Mouse (Mus musculus): ENCODE data around the gene Wnk2. TPM values are rescaled to one million over a fixed set of nuclear protein-coding genes. Genes with fewer than 3 reads are reported as not detected.

Gene Wnk2
- total and polyA plus RNA-seq, 3 experiments = 30.9 to 79.4 (median 66.7) TPM

DNA sequence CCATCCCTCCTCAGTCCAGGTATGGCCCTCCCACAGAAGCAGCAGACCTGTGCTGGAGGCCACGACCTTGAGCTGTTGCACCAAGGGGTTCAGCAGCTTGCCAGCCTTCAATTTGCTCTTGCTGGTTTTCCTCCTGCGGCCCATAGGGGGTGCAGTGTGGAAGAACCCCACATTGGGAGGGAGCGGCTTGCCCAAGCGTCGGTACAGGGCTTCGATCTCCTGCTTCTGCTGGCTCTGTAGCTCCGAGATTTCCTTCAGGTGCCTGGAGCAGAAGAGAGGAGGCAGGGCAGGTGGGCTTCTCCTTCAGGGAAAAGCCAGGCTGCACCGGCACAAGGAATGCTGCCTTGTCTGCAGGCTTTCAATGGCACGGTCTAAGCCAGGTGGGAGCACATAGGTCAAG is 95.3 kb downstream of the Wnk2 start:
- Histone ChIP-seq H3K79me2 (replicated peaks; ENCODE audit: control insufficient read depth, insufficient read depth, low read length) (no peaks in the 10 kb centered on the region), H3K27ac (no peak overlapping the region), H3K27me3 (ENCODE audit: control insufficient read depth, insufficient read depth, low read length) (no peaks in the 10 kb centered on the region), H3K9ac (ENCODE audit: low read depth, low read length) (no peak overlapping the region), H3K4me1 (ENCODE audit: control insufficient read depth, insufficient read depth, low read length) (no peaks in the 10 kb centered on the region), H3K4me3 (no peak overlapping the region), H3K36me3 (ENCODE audit: control insufficient read depth, insufficient read depth, low read length) (no peaks in the 10 kb centered on the region)
- WGBS = 42% methylated on average over 9 of the region's 9 CpGs
- TF ChIP-seq CTCF (IDR thresholded peaks at IDR 0.05) (peak; percentile 66), EP300 (IDR thresholded peaks at IDR 0.05; ENCODE audit: insufficient read depth, low read depth, low read length) (no peak), POLR2A (IDR thresholded peaks at IDR 0.05; ENCODE audit: insufficient read depth, low read depth, low read length) (no peak)
- intact Hi-C loops (cut with DNase I) = no loop called here
- peak in 1 of 2 experiments; percentile 12 for DNase-seq

DNA sequence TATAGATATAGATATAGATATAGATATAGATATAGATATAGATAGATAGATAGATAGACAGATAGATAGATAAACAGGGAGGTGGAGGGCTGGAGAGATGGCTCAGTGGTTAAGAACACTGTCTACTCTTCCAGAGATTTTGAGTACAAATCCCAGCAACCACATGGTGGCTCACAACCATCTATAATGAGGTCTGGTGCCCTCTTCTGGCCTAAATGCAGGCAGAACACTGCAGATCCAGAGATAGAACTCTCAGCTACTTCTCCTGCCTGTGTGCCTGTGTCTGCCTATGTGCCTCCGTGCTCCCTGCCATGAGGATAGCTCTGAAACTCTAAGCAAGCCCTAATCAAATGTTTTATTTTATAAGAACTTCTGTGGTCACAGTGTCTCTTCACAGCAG is 100.4 kb downstream of the Wnk2 start:
- WGBS = 75% methylated on average over 1 of the region's 1 CpGs
- TF ChIP-seq CTCF (IDR thresholded peaks at IDR 0.05) = 0 out of 2 replicates have a peak, but pooled peaks have one; percentile 33
- TF ChIP-seq EP300 (IDR thresholded peaks at IDR 0.05; ENCODE audit: insufficient read depth, low read depth, low read length) = no peak

DNA sequence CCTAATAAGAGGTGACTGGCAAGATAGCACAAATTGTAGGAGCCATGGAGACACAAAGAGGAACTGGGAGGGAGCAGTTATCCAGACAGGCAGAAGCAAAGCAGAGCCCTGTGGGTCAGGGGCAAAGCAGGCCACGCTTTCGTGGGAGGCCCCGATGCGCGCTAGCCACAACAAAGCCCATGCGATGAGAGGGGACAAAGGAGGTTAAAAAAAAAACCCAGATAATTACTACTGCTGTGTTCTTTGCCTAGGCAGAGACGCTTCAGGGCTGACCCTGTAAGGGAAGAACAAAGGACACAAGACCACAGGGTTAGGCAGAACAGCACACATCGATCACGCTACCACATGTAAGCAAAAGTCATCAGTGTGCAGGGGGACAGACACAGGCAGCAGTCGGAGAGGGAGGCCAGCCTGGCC is 103.7 kb downstream of the Wnk2 start:
- Histone ChIP-seq H3K4me1 (ENCODE audit: control insufficient read depth, insufficient read depth, low read length) (no peaks in the 10 kb centered on the region), H3K36me3 (ENCODE audit: control insufficient read depth, insufficient read depth, low read length) (no peaks in the 10 kb centered on the region), H3K27me3 (ENCODE audit: control insufficient read depth, insufficient read depth, low read length) (no peaks in the 10 kb centered on the region), H3K4me3 (no peak overlapping the region), H3K9ac (ENCODE audit: low read depth, low read length) (no peak overlapping the region), H3K79me2 (replicated peaks; ENCODE audit: control insufficient read depth, insufficient read depth, low read length) (no peaks in the 10 kb centered on the region), H3K27ac (no peak overlapping the region)
- intact Hi-C loops (cut with DNase I) = no loop called here
- TF ChIP-seq POLR2A (IDR thresholded peaks at IDR 0.05; ENCODE audit: insufficient read depth, low read depth, low read length) = no peak
- TF ChIP-seq EP300 (IDR thresholded peaks at IDR 0.05; ENCODE audit: insufficient read depth, low read depth, low read length) = no peak
- no peak for TF ChIP-seq CTCF (IDR thresholded peaks at IDR 0.05)
- no peak for DNase-seq
- WGBS = 79% methylated on average over 10 of the region's 10 CpGs

More for the DNA sequence above, 100.4 kb downstream of the Wnk2 start:
- Histone ChIP-seq H3K27ac (no peak overlapping the region), H3K9ac (ENCODE audit: low read depth, low read length) (no peak overlapping the region), H3K79me2 (replicated peaks; ENCODE audit: control insufficient read depth, insufficient read depth, low read length) (no peaks in the 10 kb centered on the region), H3K27me3 (ENCODE audit: control insufficient read depth, insufficient read depth, low read length) (no peaks in the 10 kb centered on the region), H3K4me3 (no peak overlapping the region), H3K36me3 (ENCODE audit: control insufficient read depth, insufficient read depth, low read length) (no peaks in the 10 kb centered on the region), H3K4me1 (ENCODE audit: control insufficient read depth, insufficient read depth, low read length) (no peaks in the 10 kb centered on the region)
- no peak for DNase-seq
- intact Hi-C loops (cut with DNase I) = no loop called here

DNA sequence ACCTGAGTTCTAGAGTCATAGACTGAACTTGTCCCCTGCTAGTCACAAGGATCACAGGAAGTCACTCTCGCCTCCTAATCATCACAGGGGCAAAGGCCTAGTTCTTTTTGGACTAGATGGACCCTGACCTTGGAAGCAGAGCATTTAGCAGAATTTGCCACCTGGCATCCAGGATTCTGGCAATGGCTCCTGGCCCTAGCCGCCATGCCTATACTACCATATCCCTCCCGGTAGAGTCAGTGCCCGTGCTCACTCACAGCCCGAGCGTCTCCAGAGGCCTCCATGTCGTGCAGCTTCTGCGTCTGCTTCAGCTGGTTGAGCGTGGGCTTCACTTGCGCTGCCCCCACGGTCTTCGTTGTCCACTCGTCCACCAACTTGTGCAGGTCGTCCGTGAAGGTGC is 105.4 kb downstream of the Wnk2 start:
- Histone ChIP-seq H3K79me2 (replicated peaks; ENCODE audit: control insufficient read depth, insufficient read depth, low read length) (no peaks in the 10 kb centered on the region), H3K27ac (no peak overlapping the region), H3K27me3 (ENCODE audit: control insufficient read depth, insufficient read depth, low read length) (no peaks in the 10 kb centered on the region), H3K9ac (ENCODE audit: low read depth, low read length) (no peak overlapping the region), H3K4me1 (ENCODE audit: control insufficient read depth, insufficient read depth, low read length) (no peaks in the 10 kb centered on the region), H3K4me3 (no peak overlapping the region), H3K36me3 (ENCODE audit: control insufficient read depth, insufficient read depth, low read length) (no peaks in the 10 kb centered on the region)
- DNase-seq = no peak
- no peak for TF ChIP-seq EP300 (IDR thresholded peaks at IDR 0.05; ENCODE audit: insufficient read depth, low read depth, low read length)
- no peak for TF ChIP-seq POLR2A (IDR thresholded peaks at IDR 0.05; ENCODE audit: insufficient read depth, low read depth, low read length)
- TF ChIP-seq CTCF (IDR thresholded peaks at IDR 0.05) = no peak
- intact Hi-C loops (cut with DNase I) = no loop called here
- WGBS = 90% methylated on average over 15 of the region's 15 CpGs

DNA sequence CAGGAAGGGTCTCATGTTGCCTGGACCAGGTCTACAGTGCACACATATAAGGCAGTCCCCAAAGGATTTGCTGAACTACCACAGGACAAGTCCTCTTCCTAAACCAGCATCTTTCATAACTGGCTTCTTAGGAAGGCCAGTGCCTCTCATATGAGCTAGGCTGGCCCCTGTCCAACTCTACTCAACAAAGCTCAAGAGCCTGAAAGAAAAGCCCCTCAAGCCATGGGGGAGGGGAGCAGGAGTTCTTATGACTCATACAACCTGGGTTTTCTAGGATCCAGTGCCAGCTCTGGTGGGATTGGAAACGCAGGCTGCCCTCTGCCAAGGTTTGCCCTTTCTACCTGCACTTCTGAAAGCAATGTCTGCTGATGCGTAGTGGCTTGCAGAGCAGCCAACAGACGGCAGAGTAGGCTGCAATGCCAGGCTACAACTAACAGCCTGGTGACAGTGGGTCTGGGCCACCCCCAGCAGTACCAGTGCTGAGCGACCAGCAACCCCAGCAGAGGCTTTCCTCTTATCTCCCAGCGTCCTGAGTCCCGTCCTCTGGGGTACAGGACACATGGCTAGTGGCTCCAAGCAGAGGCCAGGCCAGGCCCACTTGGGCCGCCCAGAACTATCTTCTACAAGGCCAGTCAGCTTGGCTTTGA is 110.8 kb downstream of the Wnk2 start:
- no peaks in the 10 kb centered on the region for H3K27me3 ChIP-seq (ENCODE audit: control insufficient read depth, insufficient read depth, low read length)
- no peak for TF ChIP-seq EP300 (IDR thresholded peaks at IDR 0.05; ENCODE audit: insufficient read depth, low read depth, low read length)
- TF ChIP-seq CTCF (IDR thresholded peaks at IDR 0.05) = no peak
- no peak for TF ChIP-seq POLR2A (IDR thresholded peaks at IDR 0.05; ENCODE audit: insufficient read depth, low read depth, low read length)
- no peaks in the 10 kb centered on the region for H3K79me2 ChIP-seq (replicated peaks; ENCODE audit: control insufficient read depth, insufficient read depth, low read length)
- H3K27ac ChIP-seq = no peak overlapping the region
- H3K4me1 ChIP-seq (ENCODE audit: control insufficient read depth, insufficient read depth, low read length) = no peaks in the 10 kb centered on the region
- H3K4me3 ChIP-seq = no peak overlapping the region
- WGBS = 65% methylated on average over 7 of the region's 7 CpGs
- intact Hi-C loops (cut with DNase I) = no loop called here
- no peak overlapping the region for H3K9ac ChIP-seq (ENCODE audit: low read depth, low read length)
- no peaks in the 10 kb centered on the region for H3K36me3 ChIP-seq (ENCODE audit: control insufficient read depth, insufficient read depth, low read length)
- DNase-seq = no peak

DNA sequence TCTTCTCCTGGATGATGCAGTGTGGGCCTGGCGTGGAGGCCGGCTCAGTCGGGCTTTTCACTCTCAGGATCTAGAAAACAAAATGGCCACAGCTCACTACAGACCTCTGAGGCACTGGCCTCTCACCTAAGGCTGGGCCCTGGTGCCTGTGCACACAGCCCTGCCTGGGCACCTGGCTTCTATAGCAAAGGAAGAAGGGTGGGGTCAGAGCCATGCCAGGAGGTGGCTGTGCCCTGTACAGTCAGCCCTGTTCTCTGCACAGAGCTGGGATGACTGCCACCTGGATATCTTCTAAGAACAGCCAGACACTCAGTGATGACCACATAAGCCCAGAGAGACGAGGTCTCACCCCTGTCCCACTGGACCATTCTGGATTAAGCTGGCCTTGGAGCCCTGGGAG is 111.4 kb downstream of the Wnk2 start:
- no peak for TF ChIP-seq CTCF (IDR thresholded peaks at IDR 0.05)
- no peak for TF ChIP-seq POLR2A (IDR thresholded peaks at IDR 0.05; ENCODE audit: insufficient read depth, low read depth, low read length)
- no peak for TF ChIP-seq EP300 (IDR thresholded peaks at IDR 0.05; ENCODE audit: insufficient read depth, low read depth, low read length)

More for the DNA sequence above, 111.4 kb downstream of the Wnk2 start:
- no peak overlapping the region for H3K9ac ChIP-seq (ENCODE audit: low read depth, low read length)
- no peaks in the 10 kb centered on the region for H3K79me2 ChIP-seq (replicated peaks; ENCODE audit: control insufficient read depth, insufficient read depth, low read length)
- 79% methylated on average over 4 of the region's 4 CpGs for WGBS
- no peak overlapping the region for H3K27ac ChIP-seq
- no peak overlapping the region for H3K4me3 ChIP-seq
- H3K36me3 ChIP-seq (ENCODE audit: control insufficient read depth, insufficient read depth, low read length) = no peaks in the 10 kb centered on the region
- H3K27me3 ChIP-seq (ENCODE audit: control insufficient read depth, insufficient read depth, low read length) = no peaks in the 10 kb centered on the region
- DNase-seq = no peak
- intact Hi-C loops (cut with DNase I) = no loop called here
- no peaks in the 10 kb centered on the region for H3K4me1 ChIP-seq (ENCODE audit: control insufficient read depth, insufficient read depth, low read length)
